Mouse (Mus musculus) limb, embryonic 13.5 days (tissue): Measurements from ENCODE around the gene Usp15. TPM values are rescaled to one million over a fixed set of nuclear protein-coding genes. Genes with fewer than 3 reads are reported as not detected.
A peak's percentile ranks its signal among the peaks of the same experiment; 100 is the strongest.

Experiments
- ATAC-seq: fragments of 200-750 bp; cut with Nextera tagmentation; 2 replicates; pipeline ENCODE4 v1.8.0; 2017; ENCODE audit warnings: low read depth, moderate number of reproducible peaks, moderate TSS enrichment; ENCODE audit not compliant: low FRiP score
- H3K27ac ChIP-seq: fragments of 300-500 bp; sonication (generic); 2 replicates; pipeline ENCODE4 v1.5.1; 2015; ENCODE audit warnings: inconsistent platforms, mild to moderate bottlenecking, moderate library complexity
- H3K27me3 ChIP-seq: fragments of 300-500 bp; sonication (generic); 2 replicates; pipeline ENCODE4 v1.6.1; 2015; ENCODE audit warnings: mild to moderate bottlenecking, inconsistent platforms
- H3K36me3 ChIP-seq: fragments of 300-500 bp; sonication (generic); 2 replicates; pipeline ENCODE4 v1.6.1; 2015; ENCODE audit warnings: inconsistent platforms, mild to moderate bottlenecking, moderate library complexity
- H3K4me1 ChIP-seq: fragments of 300-500 bp; sonication (generic); 2 replicates; pipeline ENCODE4 v1.6.1; 2015; ENCODE audit warnings: inconsistent platforms
- H3K4me2 ChIP-seq: fragments of 300-500 bp; sonication (generic); replicated peaks from 2 replicates; pipeline ENCODE4 v1.6.1; 2015; ENCODE audit warnings: inconsistent platforms, mild to moderate bottlenecking, moderate library complexity
- H3K4me3 ChIP-seq: fragments of 300-500 bp; sonication (generic); 2 replicates; pipeline ENCODE4 v1.5.1; 2015; ENCODE audit warnings: moderate library complexity, mild to moderate bottlenecking, inconsistent platforms
- H3K9ac ChIP-seq: fragments of 300-500 bp; sonication (generic); 2 replicates; pipeline ENCODE4 v1.6.1; 2015; ENCODE audit warnings: mild to moderate bottlenecking, inconsistent platforms
- H3K9me3 ChIP-seq: fragments of 300-500 bp; sonication (generic); 2 replicates; pipeline ENCODE4 v1.6.1; 2016; ENCODE audit warnings: inconsistent platforms
- WGBS: fragments of 180-500 bp; shearing (Covaris S2); methylation state at CpG from one replicate; pipeline ENCODE4 v1.1.7; 2015; 5-methylcytosine and 5-hydroxymethylcytosine counted together
- polyA plus RNA-seq: library from polyadenylated mRNA; unstranded; fragments of >200 nt; fragmentation: Nextera tagmentation; extraction: Ambion mirVana; gene quantifications from 2 replicates; pipeline ENCODE4 v1.2.1, GENCODE M21; 2015

The Usp15 gene
- polyA plus RNA-seq, 1 experiment from 2014 or later: 64.0 TPM

- no peak overlapping the region for H3K4me3 ChIP-seq
- H3K4me1 ChIP-seq: peaks cover 10% of the 10 kb centered on the region
- H3K4me2 ChIP-seq: no peak overlapping the region
- H3K27me3 ChIP-seq: no peaks in the 10 kb centered on the region
- ATAC-seq: no peak
- no peak overlapping the region for H3K9ac ChIP-seq
- WGBS: 86% methylated on average over 3 of the region's 3 CpGs
- no peak overlapping the region for H3K27ac ChIP-seq
- H3K9me3 ChIP-seq: no peaks in the 10 kb centered on the region
- no peaks in the 10 kb centered on the region for H3K36me3 ChIP-seq
Measured at GRCm38 (mm10) chr10:123199119-123199518, 2.3 kb upstream of the Usp15 start.

- Histone ChIP-seq H3K27me3 (no peaks in the 10 kb centered on the region), H3K4me1 (peaks cover 10% of the 10 kb centered on the region), H3K27ac (no peak overlapping the region), H3K36me3 (no peaks in the 10 kb centered on the region), H3K4me3 (no peak overlapping the region), H3K9ac (no peak overlapping the region), H3K9me3 (no peaks in the 10 kb centered on the region), H3K4me2 (no peak overlapping the region)
- ATAC-seq: no peak
- WGBS: 59% methylated on average over 5 of the region's 5 CpGs
Measured at GRCm38 (mm10) chr10:123198183-123198582, 1.4 kb upstream of the Usp15 start.

- Histone ChIP-seq H3K4me3 (peak overlapping the region; percentile 95), H3K9me3 (no peaks in the 10 kb centered on the region), H3K9ac (peak overlapping the region; percentile 89), H3K27me3 (no peaks in the 10 kb centered on the region), H3K27ac (peak overlapping the region; percentile 88), H3K36me3 (no peaks in the 10 kb centered on the region), H3K4me2 (peak overlapping the region; percentile 66), H3K4me1 (peaks cover 14% of the 10 kb centered on the region)
- WGBS: under 1% methylated on average over 53 of the region's 66 CpGs
- peak; percentile 76 for ATAC-seq
Measured at GRCm38 (mm10) chr10:123195961-123196834, 597 bp downstream of the Usp15 start.

GRCm38 (mm10) chr10:123195501-123195900 lies 1.3 kb downstream of the Usp15 start:
- Histone ChIP-seq H3K27me3 (no peaks in the 10 kb centered on the region), H3K9ac (peak overlapping the region; percentile 89), H3K4me1 (peaks cover 18% of the 10 kb centered on the region), H3K36me3 (no peaks in the 10 kb centered on the region), H3K4me2 (peak overlapping the region; percentile 66), H3K9me3 (no peaks in the 10 kb centered on the region), H3K27ac (no peak overlapping the region), H3K4me3 (peak overlapping the region; percentile 95)
- no peak for ATAC-seq
- WGBS: 10% methylated on average over 7 of the region's 7 CpGs

GRCm38 (mm10) chr10:123191038-123191437 lies 5.8 kb downstream of the Usp15 start:
- Histone ChIP-seq H3K36me3 (no peaks in the 10 kb centered on the region), H3K4me1 (peaks cover 39% of the 10 kb centered on the region), H3K27me3 (no peaks in the 10 kb centered on the region), H3K4me3 (no peak overlapping the region), H3K9ac (no peak overlapping the region), H3K9me3 (no peaks in the 10 kb centered on the region), H3K27ac (no peak overlapping the region), H3K4me2 (no peak overlapping the region)
- WGBS: 81% methylated on average over 6 of the region's 6 CpGs
- ATAC-seq: no peak

- Histone ChIP-seq H3K9ac (no peak overlapping the region), H3K4me3 (no peak overlapping the region)
- ATAC-seq: no peak
Measured at GRCm38 (mm10) chr10:123187337-123187736, 9.5 kb downstream of the Usp15 start.

GRCm38 (mm10) chr10:123185907-123186306 lies 10.9 kb downstream of the Usp15 start:
- Histone ChIP-seq H3K36me3 (no peaks in the 10 kb centered on the region), H3K9ac (no peak overlapping the region), H3K27ac (no peak overlapping the region), H3K4me3 (no peak overlapping the region), H3K4me2 (no peak overlapping the region), H3K4me1 (peaks cover 33% of the 10 kb centered on the region), H3K9me3 (no peaks in the 10 kb centered on the region), H3K27me3 (no peaks in the 10 kb centered on the region)
- ATAC-seq: no peak
- 85% methylated on average over 6 of the region's 6 CpGs for WGBS

More at GRCm38 (mm10) chr10:123187337-123187736, 9.5 kb downstream of the Usp15 start:
- H3K27ac ChIP-seq: no peak overlapping the region
- peaks cover 40% of the 10 kb centered on the region for H3K4me1 ChIP-seq
- 59% methylated on average over 6 of the region's 6 CpGs for WGBS
- no peaks in the 10 kb centered on the region for H3K36me3 ChIP-seq
- no peaks in the 10 kb centered on the region for H3K9me3 ChIP-seq
- no peaks in the 10 kb centered on the region for H3K27me3 ChIP-seq
- no peak overlapping the region for H3K4me2 ChIP-seq

GRCm38 (mm10) chr10:123183743-123184142 lies 13.1 kb downstream of the Usp15 start:
- Histone ChIP-seq H3K4me1 (peaks cover 31% of the 10 kb centered on the region), H3K9me3 (no peaks in the 10 kb centered on the region), H3K27ac (no peak overlapping the region), H3K4me2 (no peak overlapping the region), H3K9ac (no peak overlapping the region), H3K4me3 (no peak overlapping the region), H3K27me3 (no peaks in the 10 kb centered on the region), H3K36me3 (peaks cover 16% of the 10 kb centered on the region)
- WGBS: 41% methylated on average over 2 of the region's 2 CpGs
- no peak for ATAC-seq

GRCm38 (mm10) chr10:123183243-123183642 lies 13.6 kb downstream of the Usp15 start:
- WGBS: 47% methylated on average over 7 of the region's 7 CpGs
- H3K4me2 ChIP-seq: no peak overlapping the region

GRCm38 (mm10) chr10:123182391-123182790 lies 14.4 kb downstream of the Usp15 start:
- no peak for ATAC-seq
- 85% methylated on average over 3 of the region's 3 CpGs for WGBS

More at GRCm38 (mm10) chr10:123183243-123183642, 13.6 kb downstream of the Usp15 start:
- ATAC-seq: peak; percentile 57; the same call in 1 of the 2 replicates
- H3K4me1 ChIP-seq: peaks cover 28% of the 10 kb centered on the region
- H3K27ac ChIP-seq: no peak overlapping the region
- no peaks in the 10 kb centered on the region for H3K27me3 ChIP-seq
- no peak overlapping the region for H3K9ac ChIP-seq
- H3K4me3 ChIP-seq: no peak overlapping the region
- no peaks in the 10 kb centered on the region for H3K9me3 ChIP-seq
- peaks cover 21% of the 10 kb centered on the region for H3K36me3 ChIP-seq

GRCm38 (mm10) chr10:123175771-123176170 lies 21.0 kb downstream of the Usp15 start:
- Histone ChIP-seq H3K9me3 (no peaks in the 10 kb centered on the region), H3K36me3 (peaks cover 40% of the 10 kb centered on the region), H3K4me1 (no peaks in the 10 kb centered on the region), H3K4me2 (no peak overlapping the region), H3K9ac (no peak overlapping the region), H3K27ac (no peak overlapping the region), H3K27me3 (no peaks in the 10 kb centered on the region), H3K4me3 (no peak overlapping the region)
- 79% methylated on average over 4 of the region's 4 CpGs for WGBS
- ATAC-seq: no peak

More at GRCm38 (mm10) chr10:123182391-123182790, 14.4 kb downstream of the Usp15 start:
- Histone ChIP-seq H3K4me3 (no peak overlapping the region), H3K9ac (no peak overlapping the region), H3K27ac (no peak overlapping the region), H3K36me3 (peaks cover 26% of the 10 kb centered on the region), H3K27me3 (no peaks in the 10 kb centered on the region), H3K4me2 (no peak overlapping the region), H3K4me1 (peaks cover 20% of the 10 kb centered on the region), H3K9me3 (no peaks in the 10 kb centered on the region)

- Histone ChIP-seq H3K4me2 (no peak overlapping the region), H3K4me3 (no peak overlapping the region), H3K27me3 (no peaks in the 10 kb centered on the region), H3K36me3 (peaks cover 40% of the 10 kb centered on the region), H3K9me3 (no peaks in the 10 kb centered on the region), H3K27ac (no peak overlapping the region), H3K4me1 (no peaks in the 10 kb centered on the region), H3K9ac (no peak overlapping the region)
- no peak for ATAC-seq
- 91% methylated on average over 6 of the region's 6 CpGs for WGBS
Measured at GRCm38 (mm10) chr10:123170898-123171297, 25.9 kb downstream of the Usp15 start.
